Mouse (Mus musculus): ENCODE measurements at regions not wholly inside any gene's neighbourhood (a gene's known extent, or its start where the extent isn't known, plus 50 kb on each side); places are given as distances from the start of the nearest gene placed in this dataset.

DNA sequence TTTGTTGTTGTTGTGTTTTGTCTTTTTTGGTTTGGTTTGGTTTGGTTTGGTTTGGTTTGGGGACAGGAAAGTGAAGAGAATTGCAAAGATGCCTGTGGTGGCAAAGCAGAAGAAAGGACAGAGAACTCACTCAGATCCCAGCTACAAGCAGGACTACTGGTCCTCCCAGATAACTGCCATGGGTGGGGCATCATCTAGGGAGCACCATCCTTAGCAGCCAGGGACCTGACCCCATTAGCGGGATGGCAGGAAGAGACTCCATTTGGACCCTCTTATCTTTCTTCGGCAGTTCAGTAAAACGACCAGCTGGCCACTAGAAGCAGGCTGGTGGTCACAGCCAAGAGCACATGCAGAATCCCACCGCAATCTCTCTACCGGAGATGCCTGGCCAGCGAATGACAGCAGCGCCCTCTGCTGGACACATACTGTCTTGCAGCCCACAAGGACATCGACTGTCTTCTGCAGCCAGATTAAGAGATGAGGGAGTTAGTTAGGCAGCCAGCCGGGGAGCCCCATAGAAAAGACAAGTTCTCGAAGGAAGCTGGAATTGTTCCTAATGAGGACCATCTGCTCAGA, 119.8 kb downstream of the Gm9195 start:
- Histone ChIP-seq H3K27me3 (replicated peaks; ENCODE audit: control insufficient read depth, insufficient read depth, low read length) (no peaks in the 10 kb centered on the region), H3K4me3 (ENCODE audit: insufficient read depth, low read depth, low read length) (no peak overlapping the region), H3K4me1 (ENCODE audit: control insufficient read depth, insufficient read depth, low read length) (no peaks in the 10 kb centered on the region), H3K36me3 (ENCODE audit: control insufficient read depth, insufficient read depth, low read length) (no peaks in the 10 kb centered on the region), H3K27ac (ENCODE audit: insufficient read depth, low read depth, low read length) (no peak overlapping the region)
- TF ChIP-seq CTCF (conservative IDR thresholded peaks at IDR 0.05; ENCODE audit: insufficient read depth, insufficient read length, low read depth, low read length) (peak; percentile 69), POLR2A (IDR thresholded peaks at IDR 0.05; ENCODE audit: low read depth, low read length) (no peak)
- 3% methylated on average over 10 of the region's 10 CpGs for whole genome bisulfite sequencing
- peak; percentile 32 for DNase-seq

DNA sequence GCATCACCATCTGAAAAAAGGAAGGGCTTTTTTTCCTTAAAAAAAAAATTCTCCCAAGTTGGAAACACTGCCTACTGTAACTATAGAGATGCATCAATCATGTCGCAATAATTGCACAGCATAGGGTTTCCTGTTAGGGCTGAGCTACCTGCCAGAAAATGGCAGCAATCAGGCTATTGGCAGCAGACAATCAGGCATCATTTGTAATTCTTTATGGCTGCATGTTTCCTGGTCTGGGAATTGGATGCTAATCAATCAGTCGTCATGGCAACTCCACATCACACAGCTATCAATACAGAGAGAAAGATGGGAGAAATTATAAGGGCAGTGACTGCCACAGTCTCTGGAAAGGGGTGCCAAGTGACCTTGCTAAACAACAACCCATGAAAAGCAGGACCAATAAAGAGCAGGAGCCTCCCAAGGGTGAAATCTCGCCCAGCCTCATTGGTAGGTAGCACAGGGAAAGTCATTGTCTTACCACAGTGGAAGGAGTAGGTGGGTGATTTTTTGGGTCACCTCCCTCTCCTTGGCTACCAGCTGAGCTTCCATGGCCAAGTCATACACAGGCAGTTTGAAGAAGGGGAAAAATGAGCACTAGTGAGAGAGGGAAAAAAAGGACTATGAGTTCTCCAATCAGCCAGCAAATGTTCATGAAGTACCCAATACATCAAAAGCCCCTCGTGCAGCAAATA, 130.7 kb downstream of the Gm9195 start:
- no peak for TF ChIP-seq CTCF (conservative IDR thresholded peaks at IDR 0.05; ENCODE audit: insufficient read depth, insufficient read length, low read depth, low read length)
- no peak for TF ChIP-seq POLR2A (IDR thresholded peaks at IDR 0.05; ENCODE audit: low read depth, low read length)
- Histone ChIP-seq H3K4me1 (ENCODE audit: control insufficient read depth, insufficient read depth, low read length) (no peaks in the 10 kb centered on the region), H3K27me3 (replicated peaks; ENCODE audit: control insufficient read depth, insufficient read depth, low read length) (no peaks in the 10 kb centered on the region), H3K27ac (ENCODE audit: insufficient read depth, low read depth, low read length) (no peak overlapping the region), H3K36me3 (ENCODE audit: control insufficient read depth, insufficient read depth, low read length) (no peaks in the 10 kb centered on the region), H3K4me3 (ENCODE audit: insufficient read depth, low read depth, low read length) (no peak overlapping the region)
- DNase-seq: no peak
- 89% methylated on average over 4 of the region's 4 CpGs for WGBS

DNA sequence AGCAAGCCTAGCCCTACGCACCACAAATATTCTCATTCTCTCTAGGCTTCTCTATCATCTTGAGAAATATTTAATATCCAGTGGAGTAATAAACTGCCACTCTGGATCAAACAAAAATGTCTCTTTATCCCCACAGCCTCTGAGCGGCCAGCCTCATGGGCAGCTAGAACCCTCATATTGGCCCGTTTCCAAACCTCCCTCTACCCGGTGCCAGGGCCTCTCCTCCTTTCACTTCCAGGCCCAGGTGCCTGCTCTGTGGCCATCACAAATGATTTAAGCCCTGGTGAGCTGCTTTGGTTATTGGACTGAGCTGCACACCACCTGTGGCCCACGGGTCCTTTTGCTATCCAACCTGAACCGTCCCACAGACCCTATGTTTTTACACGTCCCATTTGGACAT, 131.5 kb downstream of the Gm9195 start:
- Histone ChIP-seq H3K36me3 (ENCODE audit: control insufficient read depth, insufficient read depth, low read length) (no peaks in the 10 kb centered on the region), H3K27ac (ENCODE audit: insufficient read depth, low read depth, low read length) (no peak overlapping the region), H3K4me1 (ENCODE audit: control insufficient read depth, insufficient read depth, low read length) (no peaks in the 10 kb centered on the region), H3K27me3 (replicated peaks; ENCODE audit: control insufficient read depth, insufficient read depth, low read length) (no peaks in the 10 kb centered on the region), H3K4me3 (ENCODE audit: insufficient read depth, low read depth, low read length) (no peak overlapping the region)
- TF ChIP-seq CTCF (conservative IDR thresholded peaks at IDR 0.05; ENCODE audit: insufficient read depth, insufficient read length, low read depth, low read length): no peak
- no peak for TF ChIP-seq POLR2A (IDR thresholded peaks at IDR 0.05; ENCODE audit: low read depth, low read length)
- whole genome bisulfite sequencing: 84% methylated on average over 7 of the region's 7 CpGs
- no peak for DNase-seq

GRCm38 (mm10) chr14:72357915-72358314, 133.7 kb downstream of the Gm9195 start:
- Histone ChIP-seq H3K36me3 (ENCODE audit: control insufficient read depth, insufficient read depth, low read length) (no peaks in the 10 kb centered on the region), H3K4me1 (ENCODE audit: control insufficient read depth, insufficient read depth, low read length) (no peaks in the 10 kb centered on the region), H3K27me3 (replicated peaks; ENCODE audit: control insufficient read depth, insufficient read depth, low read length) (no peaks in the 10 kb centered on the region), H3K27ac (ENCODE audit: insufficient read depth, low read depth, low read length) (no peak overlapping the region), H3K4me3 (ENCODE audit: insufficient read depth, low read depth, low read length) (no peak overlapping the region)
- WGBS: 83% methylated on average over 3 of the region's 3 CpGs
- DNase-seq: no peak
- TF ChIP-seq CTCF (conservative IDR thresholded peaks at IDR 0.05; ENCODE audit: insufficient read depth, insufficient read length, low read depth, low read length) (no peak), POLR2A (IDR thresholded peaks at IDR 0.05; ENCODE audit: low read depth, low read length) (no peak)

DNA sequence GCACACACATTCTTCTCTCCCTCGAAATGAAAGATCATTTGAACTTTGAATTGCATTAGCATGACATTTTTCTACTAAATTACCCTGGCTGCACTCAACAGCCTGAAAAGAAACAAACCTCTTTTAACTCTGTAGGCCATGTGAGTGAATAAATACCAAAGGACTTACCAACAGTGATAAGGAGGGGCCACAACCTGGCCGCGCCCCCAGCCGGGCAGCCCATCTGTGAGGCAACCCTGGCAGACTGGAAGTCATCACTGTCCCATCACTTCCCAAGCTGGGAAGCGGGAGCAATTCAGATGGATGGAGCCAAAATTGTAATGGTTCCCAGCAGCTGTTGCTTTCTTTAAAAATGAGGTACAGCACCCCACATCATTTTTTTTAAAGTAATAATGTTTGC, 149.5 kb downstream of the Gm9195 start:
- no peaks in the 10 kb centered on the region for H3K4me1 ChIP-seq (ENCODE audit: control insufficient read depth, insufficient read depth, low read length)
- WGBS: 67% methylated on average over 5 of the region's 5 CpGs
- TF ChIP-seq POLR2A (IDR thresholded peaks at IDR 0.05; ENCODE audit: low read depth, low read length) (no peak), CTCF (conservative IDR thresholded peaks at IDR 0.05; ENCODE audit: insufficient read depth, insufficient read length, low read depth, low read length) (no peak)
- no peaks in the 10 kb centered on the region; the same call in 1 of the 2 replicates for H3K27me3 ChIP-seq (replicated peaks; ENCODE audit: control insufficient read depth, insufficient read depth, low read length)
- DNase-seq: no peak
- H3K4me3 ChIP-seq (ENCODE audit: insufficient read depth, low read depth, low read length): no peak overlapping the region
- H3K27ac ChIP-seq (ENCODE audit: insufficient read depth, low read depth, low read length): no peak overlapping the region
- no peaks in the 10 kb centered on the region for H3K36me3 ChIP-seq (ENCODE audit: control insufficient read depth, insufficient read depth, low read length)

DNA sequence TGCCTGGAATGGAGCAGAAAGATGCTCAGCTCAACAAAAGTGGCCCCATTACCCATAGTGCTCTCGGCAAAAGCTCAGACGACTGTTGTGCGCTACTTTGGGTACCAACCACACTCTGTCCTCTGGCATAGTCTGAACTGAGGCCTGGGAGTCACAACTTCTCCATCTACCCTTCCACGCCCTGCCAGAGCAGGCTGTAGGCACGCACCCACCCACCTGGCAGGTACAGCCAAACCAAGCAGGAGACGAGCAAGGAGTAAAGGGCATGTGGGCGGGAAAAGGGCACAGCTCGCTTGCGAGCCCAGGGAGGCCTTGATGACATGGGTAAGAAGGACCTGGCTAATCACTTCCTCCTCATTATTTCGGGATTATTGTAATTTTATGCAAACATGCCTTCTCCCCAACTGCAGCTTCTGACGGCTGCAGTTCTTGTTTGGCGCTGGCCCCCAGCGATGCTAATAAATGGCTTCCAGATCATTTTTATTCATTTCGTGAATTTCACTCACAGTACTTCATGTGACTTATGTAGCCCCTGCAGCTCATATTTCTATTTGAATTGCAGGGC, 150.0 kb downstream of the Gm9195 start:
- Histone ChIP-seq H3K27ac (ENCODE audit: insufficient read depth, low read depth, low read length) (no peak overlapping the region), H3K27me3 (replicated peaks; ENCODE audit: control insufficient read depth, insufficient read depth, low read length) (no peaks in the 10 kb centered on the region; the same call in 1 of the 2 replicates), H3K36me3 (ENCODE audit: control insufficient read depth, insufficient read depth, low read length) (no peaks in the 10 kb centered on the region), H3K4me1 (ENCODE audit: control insufficient read depth, insufficient read depth, low read length) (no peaks in the 10 kb centered on the region), H3K4me3 (ENCODE audit: insufficient read depth, low read depth, low read length) (no peak overlapping the region)
- WGBS: 59% methylated on average over 14 of the region's 14 CpGs
- DNase-seq: no peak
- TF ChIP-seq CTCF (conservative IDR thresholded peaks at IDR 0.05; ENCODE audit: insufficient read depth, insufficient read length, low read depth, low read length): no peak
- TF ChIP-seq POLR2A (IDR thresholded peaks at IDR 0.05; ENCODE audit: low read depth, low read length): no peak

DNA sequence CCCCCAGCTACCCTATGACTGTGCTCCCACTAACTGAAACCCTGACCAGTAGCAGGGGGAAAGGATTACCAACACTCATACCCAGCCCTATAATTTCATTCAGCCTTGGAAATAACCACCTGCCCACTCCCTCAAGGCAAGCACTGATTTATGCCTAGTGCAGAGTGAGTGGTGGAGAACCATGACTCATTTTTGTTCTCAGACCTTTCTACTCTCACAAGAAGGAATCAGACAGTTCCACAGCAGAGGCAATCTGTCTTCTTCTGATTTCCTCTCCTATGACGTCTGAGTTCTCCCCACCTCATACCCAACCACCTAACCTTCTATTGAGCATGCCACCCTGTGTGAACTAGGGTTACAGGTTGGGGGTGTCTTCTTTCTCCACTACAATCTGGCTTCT, 153.6 kb downstream of the Gm9195 start:
- Histone ChIP-seq H3K4me1 (ENCODE audit: control insufficient read depth, insufficient read depth, low read length) (no peaks in the 10 kb centered on the region), H3K36me3 (ENCODE audit: control insufficient read depth, insufficient read depth, low read length) (no peaks in the 10 kb centered on the region), H3K27me3 (replicated peaks; ENCODE audit: control insufficient read depth, insufficient read depth, low read length) (no peaks in the 10 kb centered on the region), H3K27ac (ENCODE audit: insufficient read depth, low read depth, low read length) (no peak overlapping the region), H3K4me3 (ENCODE audit: insufficient read depth, low read depth, low read length) (no peak overlapping the region)
- DNase-seq: no peak
- 52% methylated on average over 1 of the region's 1 CpGs for WGBS
- TF ChIP-seq CTCF (conservative IDR thresholded peaks at IDR 0.05; ENCODE audit: insufficient read depth, insufficient read length, low read depth, low read length) (no peak), POLR2A (IDR thresholded peaks at IDR 0.05; ENCODE audit: low read depth, low read length) (no peak)
